Mouse (Mus musculus) Patski (cell line): ENCODE measurements around the gene Cdh3. TPM values are rescaled to one million over a fixed set of nuclear protein-coding genes. Genes with fewer than 3 reads are reported as not detected.
"Not testable (repeated sequence)": the region's sequence is repeated elsewhere in the genome, so short reads cannot be mapped to it uniquely, and the experiment has no call there.

Experiments used
- ATAC-seq: fragments of 100-300 bp; one replicate; pipeline ENCODE4 v1.8.0; 2021
- CTCF ChIA-PET: fragments of 350-600 bp; sonication (Branson Sonifier 250); formaldehyde crosslinking; loops from one replicate; lab custom pipeline; 2022; ENCODE audit warnings: inconsistent platforms; lab: Charles Lee
- POLR2A ChIA-PET: fragments of 350-600 bp; sonication (Branson Sonifier 250); formaldehyde crosslinking; loops from one replicate; lab custom pipeline; 2022; ENCODE audit warnings: antibody characterized with exemption, inconsistent platforms; lab: Charles Lee
- DNase-seq: peaks from one replicate; pipeline ENCODE4 v3.0.0-alpha.2; 2011; ENCODE audit warnings: low read depth, low spot score
- H3K27me3 ChIP-seq: fragments of 371-371 bp; one replicate; pipeline ENCODE4 v1.5.1; 2021
- CTCF ChIP-seq: fragments of 100-300 bp; IDR thresholded peaks from one replicate; pipeline ENCODE4 v1.5.1; 2021
- in situ Hi-C: fragments of 300-500 bp; cut with MboI; formaldehyde crosslinking; loops from 3 replicates; pipeline ENCODE4 v1.11.1; 2018; ENCODE audit warnings: low pct_unique_long_range_greater_than_20kb, mixed read lengths
- polyA plus RNA-seq: library from polyadenylated mRNA; unstranded; gene quantifications from one replicate; pipeline ENCODE4 v1.2.3, GENCODE M21; 2021

The Cdh3 gene
- polyA plus RNA-seq, 1 experiment from 2014 or later, result 81.9 TPM

DNA sequence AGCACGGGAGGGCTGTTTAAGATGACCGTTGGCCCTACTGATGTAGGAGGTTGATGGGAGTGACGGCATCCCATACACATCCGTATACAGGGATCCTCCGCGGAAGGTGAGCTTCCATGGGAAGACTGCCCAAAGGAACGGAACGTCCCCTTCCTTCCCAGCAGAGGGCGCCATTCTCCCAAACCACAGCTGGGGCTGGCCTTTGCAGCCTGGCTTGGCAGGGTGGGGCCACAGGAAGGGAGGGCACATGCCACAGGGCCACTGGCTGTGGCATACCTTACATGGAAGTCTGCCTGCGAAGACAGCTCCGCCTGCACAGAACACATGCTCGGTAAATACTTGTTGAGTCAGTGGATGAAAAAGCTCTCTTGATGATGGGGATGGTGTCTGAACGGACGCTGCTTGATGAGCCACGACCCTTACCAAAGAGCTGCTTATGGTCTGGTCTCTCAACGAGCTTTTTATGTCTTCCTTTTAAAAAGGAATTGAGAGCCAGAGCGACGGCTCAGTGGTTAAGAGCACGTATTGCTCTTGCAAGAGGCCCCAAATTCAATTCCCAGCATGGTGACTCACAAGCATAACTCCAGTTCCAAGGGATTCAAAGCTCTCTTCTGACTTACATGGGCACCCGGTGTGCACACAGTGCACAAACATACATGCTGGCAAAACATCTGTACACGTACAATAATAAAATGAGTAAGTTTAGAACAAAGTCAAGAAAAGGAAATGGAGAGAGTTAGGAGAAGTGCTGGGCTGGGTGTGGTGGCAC lies 50.6 kb downstream of the Cdh3 start:
- in situ Hi-C loops, result loop anchor here (5.0 kb wide), 1 partner anchor 81 kb away; no protein-coding TSS in a partner anchor
- H3K27me3 ChIP-seq, result no peaks in the 10 kb centered on the region
- ChIA-PET CTCF (interaction anchor here (0.7 to 2.9 kb wide), 19 partner anchors 11 to 140 kb away, joined by 3 to 81 read pairs (median 5); no protein-coding TSS in a partner anchor), POLR2A (interaction anchor here (0.6 to 1.8 kb wide), 7 partner anchors 25 to 128 kb away, joined by 3 to 7 read pairs (median 5); no protein-coding TSS in a partner anchor)
- peak; percentile 74 for DNase-seq
- ATAC-seq, result peak; percentile 96
- peak; percentile 97 for TF ChIP-seq CTCF

DNA sequence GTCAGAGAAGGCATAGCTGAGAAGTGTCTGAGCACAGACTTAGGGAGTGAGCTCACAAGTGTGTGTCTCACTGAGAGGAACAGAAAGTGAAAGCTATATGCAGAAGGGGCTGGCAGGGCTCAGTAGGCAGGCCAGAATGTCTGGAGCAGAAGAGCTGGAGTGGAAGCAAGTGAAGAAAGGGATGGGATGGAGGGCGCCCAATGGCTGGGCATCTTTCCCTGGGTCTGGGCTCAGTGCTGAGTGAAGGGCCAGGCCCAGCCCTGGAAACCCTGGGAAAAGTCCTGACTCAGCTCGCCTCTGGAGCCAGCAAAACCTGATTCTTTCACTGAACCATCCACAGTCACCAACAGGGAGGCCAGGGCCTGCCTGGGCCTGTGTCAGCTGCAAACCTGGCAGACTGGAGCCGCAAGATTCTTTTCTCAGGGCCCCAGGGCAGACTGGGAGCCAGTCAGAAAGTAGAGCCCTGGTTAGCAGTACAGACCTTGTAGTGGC lies 53.0 kb downstream of the Cdh3 start:
- no peaks in the 10 kb centered on the region for H3K27me3 ChIP-seq
- DNase-seq, result no peak
- POLR2A ChIA-PET, result interaction anchor here (1.0 kb wide), 2 partner anchors 69 to 82 kb away, joined by 3 to 6 read pairs; no protein-coding TSS in a partner anchor
- CTCF ChIA-PET, result interaction anchor here (1.0 to 2.1 kb wide), 5 partner anchors 30 to 92 kb away, joined by 3 to 7 read pairs (median 4); no protein-coding TSS in a partner anchor
- in situ Hi-C loops, result loop anchor here (5.0 kb wide), 1 partner anchor 79 kb away; no protein-coding TSS in a partner anchor
- no peak for TF ChIP-seq CTCF
- no peak for ATAC-seq

DNA sequence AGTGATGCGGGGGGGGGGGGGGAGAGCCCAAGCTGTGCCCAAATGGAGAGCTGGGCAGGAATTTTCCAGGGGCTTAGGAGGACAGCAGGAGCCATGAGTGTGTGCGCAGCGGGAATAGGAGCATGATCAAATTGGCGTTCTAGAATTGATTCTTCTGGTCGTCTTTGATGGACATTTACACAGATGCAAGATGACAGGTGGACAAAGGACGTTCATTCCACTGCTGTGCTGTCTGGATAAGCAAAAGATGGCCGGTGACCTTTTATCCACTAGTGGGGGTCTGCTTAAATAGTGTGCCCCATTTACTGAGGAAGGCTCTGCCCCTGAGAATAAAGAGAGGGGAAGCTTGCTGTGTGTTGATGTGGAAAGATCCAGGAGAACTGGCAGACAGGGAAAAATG lies 58.3 kb downstream of the Cdh3 start:
- in situ Hi-C loops, result no loop called here
- POLR2A ChIA-PET, result interaction anchor here (0.5 to 0.6 kb wide), 2 partner anchors 18 to 398 kb away, joined by 3 to 5 read pairs; no protein-coding TSS in a partner anchor
- CTCF ChIA-PET, result interaction anchor here (1.3 kb wide), 2 partner anchors 46 to 79 kb away, joined by 3 read pairs; no protein-coding TSS in a partner anchor

DNA sequence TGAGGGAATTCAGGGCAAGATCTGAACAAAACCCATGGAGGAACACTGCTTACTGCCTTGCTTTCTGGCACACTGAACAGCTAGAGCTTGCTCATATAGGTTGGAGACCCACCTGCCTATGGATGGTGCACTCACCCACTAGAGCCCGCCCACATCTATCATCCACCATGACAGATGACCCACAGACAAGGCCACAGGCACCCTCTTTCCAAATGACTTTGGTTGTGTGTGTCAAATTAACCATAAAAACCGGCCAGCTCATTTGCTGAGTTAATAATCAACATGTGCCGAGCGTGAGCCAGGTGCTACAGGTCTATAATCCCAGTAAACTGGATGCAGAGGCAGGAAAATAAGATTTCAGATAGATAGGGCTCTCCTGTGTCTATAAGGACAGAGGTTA lies 59.7 kb downstream of the Cdh3 start:
- in situ Hi-C loops, result no loop called here
- ChIA-PET POLR2A (no interaction called here), CTCF (interaction anchor here (0.8 to 1.3 kb wide), 2 partner anchors 45 to 75 kb away, joined by 3 read pairs; no protein-coding TSS in a partner anchor)
- no peaks in the 10 kb centered on the region for H3K27me3 ChIP-seq
- no peak for DNase-seq
- no peak for TF ChIP-seq CTCF
- no peak for ATAC-seq

More for the DNA sequence above, 58.3 kb downstream of the Cdh3 start:
- ATAC-seq, result no peak
- no peaks in the 10 kb centered on the region for H3K27me3 ChIP-seq
- DNase-seq, result no peak
- TF ChIP-seq CTCF, result no peak

DNA sequence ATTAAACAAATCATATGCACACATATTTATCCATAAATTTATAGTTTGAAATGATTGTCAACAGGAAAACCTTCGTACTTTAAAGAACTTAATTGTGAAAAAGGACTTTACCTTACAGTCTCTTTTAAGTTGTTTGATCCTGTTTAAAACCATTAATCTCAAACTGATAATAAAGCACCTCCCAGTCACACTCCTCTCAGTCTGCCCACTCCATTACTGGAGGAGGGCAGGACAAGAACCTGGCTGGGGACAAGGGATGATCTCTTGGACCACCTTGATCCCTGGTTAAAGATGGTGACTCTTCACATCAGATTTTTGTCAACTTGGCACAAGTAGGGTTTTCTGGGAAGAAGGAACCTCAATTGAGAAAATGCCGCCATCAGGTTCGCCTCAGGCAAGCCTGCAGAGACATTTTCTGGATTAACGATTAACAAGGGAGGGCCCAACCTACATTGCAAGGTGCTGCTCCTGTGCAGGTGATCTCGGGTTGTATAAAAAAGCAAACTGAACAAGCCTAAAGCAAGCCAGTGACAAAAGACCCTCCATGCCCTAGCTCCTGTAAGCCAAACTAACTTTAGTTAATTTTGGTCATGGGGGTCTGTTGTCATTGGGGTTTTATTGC lies 61.0 kb downstream of the Cdh3 start:
- ATAC-seq, result no peak
- TF ChIP-seq CTCF, result no peak
- POLR2A ChIA-PET, result no interaction called here
- H3K27me3 ChIP-seq, result no peaks in the 10 kb centered on the region
- in situ Hi-C loops, result no loop called here
- DNase-seq, result no peak
- CTCF ChIA-PET, result no interaction called here

DNA sequence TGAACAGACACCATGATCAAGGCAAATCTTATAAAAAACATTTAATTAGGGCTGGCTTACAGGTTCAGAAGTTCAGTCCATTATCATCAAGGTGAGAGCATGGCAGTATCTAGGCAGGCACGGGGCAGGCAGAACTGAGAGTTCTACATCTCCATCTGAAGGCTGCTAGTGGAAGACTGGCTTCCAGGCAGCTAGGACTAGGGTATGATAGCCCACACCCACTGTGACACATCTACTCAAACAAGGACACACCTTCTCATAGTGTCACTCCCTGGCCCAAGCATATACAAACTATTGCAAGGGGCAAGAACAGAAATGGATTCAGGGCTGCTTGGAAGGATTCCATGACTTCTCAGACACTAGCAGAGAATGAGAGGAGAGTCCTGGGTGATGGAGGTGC lies 61.5 kb downstream of the Cdh3 start:
- in situ Hi-C loops, result not testable (repeated sequence)

DNA sequence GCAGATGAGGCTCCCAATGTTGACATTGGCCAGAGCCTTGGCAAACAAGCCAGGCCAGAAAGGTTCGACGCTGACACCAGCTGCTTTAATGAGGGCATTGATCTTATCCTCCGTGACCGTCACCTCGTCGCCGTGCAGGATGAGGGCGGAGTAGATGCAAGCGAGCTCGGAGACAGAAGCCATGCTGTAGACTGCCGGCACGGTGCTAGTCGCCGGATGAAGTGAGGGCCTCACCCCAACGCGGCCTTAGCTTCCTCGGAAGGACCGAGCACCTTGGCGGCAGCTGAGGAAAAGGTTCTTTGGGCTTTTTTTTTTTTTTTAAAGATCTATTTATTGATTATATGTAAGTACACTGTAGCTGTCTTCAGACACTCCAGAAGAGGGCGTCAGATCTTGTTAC lies 62.5 kb downstream of the Cdh3 start, which contains the start of gene Gm10073:
Gm10073 (minus strand) TSS at position 294 of the 400 bp plus-strand sequence.
- CTCF ChIA-PET, ATAC-seq, in situ Hi-C loops: not testable (repeated sequence)

More for the DNA sequence above, 61.5 kb downstream of the Cdh3 start:
- H3K27me3 ChIP-seq, DNase-seq, POLR2A ChIA-PET, ATAC-seq, CTCF ChIA-PET: not testable (repeated sequence)

DNA sequence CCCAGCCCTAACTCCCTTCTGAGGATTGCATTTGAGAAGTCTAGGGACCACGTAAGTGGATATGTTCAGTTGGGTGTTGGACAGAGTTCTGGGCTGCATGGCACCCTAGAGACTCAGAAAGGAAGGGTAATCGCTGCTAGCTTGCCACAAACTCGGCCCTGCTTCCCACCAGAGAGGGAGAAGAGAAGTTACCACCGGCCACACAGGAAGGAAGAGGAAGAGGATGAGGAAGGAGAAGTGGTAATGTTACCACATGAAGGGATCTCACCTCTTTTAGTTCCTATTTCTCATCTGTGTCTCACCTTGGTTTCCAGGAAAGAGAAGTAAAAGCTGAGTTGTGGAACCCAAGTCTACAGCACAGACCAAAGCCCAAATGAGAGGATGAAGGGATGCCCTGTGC lies 63.6 kb downstream of the Cdh3 start:
- ATAC-seq (no peak), DNase-seq (no peak)
- in situ Hi-C loops, result no loop called here
- no peak for TF ChIP-seq CTCF
- ChIA-PET POLR2A (no interaction called here), CTCF (no interaction called here)
- no peaks in the 10 kb centered on the region for H3K27me3 ChIP-seq

More for the DNA sequence above, 62.5 kb downstream of the Cdh3 start, which contains the start of gene Gm10073:
- not testable (repeated sequence) for DNase-seq, H3K27me3 ChIP-seq
- POLR2A ChIA-PET, result interaction anchor here (0.7 kb wide), 1 partner anchor 100 kb away, joined by 3 read pairs; no protein-coding TSS in a partner anchor

DNA sequence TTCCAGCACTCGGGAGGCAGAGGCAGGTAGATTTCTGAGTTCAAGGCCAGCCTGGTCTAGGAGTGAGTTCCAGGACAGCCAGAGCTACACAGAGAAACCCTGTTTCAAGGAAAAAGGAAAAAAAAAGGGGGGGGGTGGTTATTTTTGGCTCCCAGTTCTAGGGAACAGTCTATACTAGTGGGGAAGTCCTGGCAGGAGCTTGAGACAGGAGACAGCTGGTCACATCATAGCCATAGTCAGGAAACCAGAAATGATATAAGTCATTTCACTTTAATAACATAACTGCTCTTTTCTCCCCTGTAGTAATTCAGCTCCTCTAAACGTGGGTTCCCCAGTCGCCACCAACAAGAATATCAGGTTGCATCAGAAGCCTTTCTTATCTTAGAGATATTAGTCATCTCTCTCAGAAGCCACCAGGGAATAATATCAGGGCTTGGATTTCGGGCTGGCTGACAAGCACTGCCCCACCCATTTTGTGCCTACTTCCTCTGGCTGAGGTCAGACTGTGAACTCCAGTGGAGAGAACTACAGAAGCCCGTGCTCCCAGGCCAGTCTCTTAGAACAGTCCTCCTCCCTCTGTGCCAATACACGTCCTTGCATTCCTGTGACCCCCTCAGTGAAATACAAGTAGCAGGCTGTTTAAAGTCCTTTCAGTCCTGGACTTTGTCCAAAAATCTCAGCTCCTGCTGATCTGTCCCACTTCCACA lies 66.3 kb downstream of the Cdh3 start:
- ATAC-seq (no peak), DNase-seq (no peak)
- no peaks in the 10 kb centered on the region for H3K27me3 ChIP-seq
- TF ChIP-seq CTCF, result no peak
- in situ Hi-C loops, result no loop called here
- ChIA-PET POLR2A (interaction anchor here (0.6 to 0.9 kb wide), 2 partner anchors 39 to 1097 kb away, joined by 4 to 5 read pairs; no protein-coding TSS in a partner anchor), CTCF (interaction anchor here (1.5 to 2.1 kb wide), 3 partner anchors 11 to 15 kb away, joined by 4 to 8 read pairs (median 5); no protein-coding TSS in a partner anchor)

DNA sequence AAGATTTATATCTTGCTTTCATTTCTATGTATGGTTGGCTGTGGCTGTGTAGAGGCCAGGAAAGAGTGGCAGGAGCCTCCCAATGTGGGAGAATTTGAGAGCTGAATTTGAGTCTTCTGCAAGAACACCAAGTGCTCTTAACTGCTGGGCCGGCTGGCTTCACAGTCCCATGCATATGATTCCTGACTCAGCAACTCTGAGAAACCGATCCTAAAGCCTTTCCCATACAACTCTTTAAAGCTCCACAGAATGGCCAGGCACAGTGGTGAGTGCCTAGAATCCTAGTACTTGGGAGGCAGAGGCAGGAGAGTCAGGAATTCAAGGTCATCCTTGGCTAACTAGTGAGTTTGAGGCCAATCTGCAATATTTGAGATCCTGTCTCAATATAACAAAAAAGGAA lies 68.8 kb downstream of the Cdh3 start:
- in situ Hi-C loops, result no loop called here
- CTCF ChIA-PET, result no interaction called here
- ATAC-seq (no peak), DNase-seq (no peak)
- no peaks in the 10 kb centered on the region for H3K27me3 ChIP-seq
- POLR2A ChIA-PET, result no interaction called here
- no peak for TF ChIP-seq CTCF
